Mouse (Mus musculus) heart, adult 18-20 months (tissue): ENCODE measurements around the gene Nphp1. TPM values are rescaled to one million over a fixed set of nuclear protein-coding genes. Genes with fewer than 3 reads are reported as not detected.

Experiments
- total RNA-seq, 2 experiments: library from RNA; stranded (reverse); gene quantifications; 2 replicates each; pipeline ENCODE4 v1.2.3; 2021

Gene Nphp1
- total RNA-seq, 2 experiments from 2014 or later: 7.6 to 9.4 TPM

Other genes with a start within 250 kb of the Nphp1 start
- under 1 TPM; 0.12 to 0.21 TPM for gene Prom2, start 247.4 kb downstream of the Nphp1 start, total RNA-seq
- 1 to 10 TPM; 1.8 to 2.2 TPM for gene Zfp661, start 201.8 kb downstream of the Nphp1 start, total RNA-seq
- gene Mrps5, start 201.7 kb downstream of the Nphp1 start, total RNA-seq: 10 to 100 TPM; 78.3 to 93.4 TPM
- gene Mal, start 132.2 kb downstream of the Nphp1 start, total RNA-seq: 10 to 100 TPM; 15.6 to 19.0 TPM
- 1 to 10 TPM; 6.7 to 7.0 TPM for gene Mall, start 59.0 kb downstream of the Nphp1 start, total RNA-seq
- 10 to 100 TPM; 53.2 to 69.3 TPM for gene Mtln, start 3.6 kb upstream of the Nphp1 start, total RNA-seq
- gene Bub1, start 43.0 kb upstream of the Nphp1 start, total RNA-seq: under 1 TPM; 0.22 to 0.44 TPM
- not detected for gene Acoxl, start 50.0 kb upstream of the Nphp1 start, total RNA-seq